Mouse (Mus musculus): ENCODE results near the gene Vps37b. TPM values are rescaled to one million over a fixed set of nuclear protein-coding genes. Genes with fewer than 3 reads are reported as not detected.

Gene Vps37b
- polyA plus RNA-seq, 1 experiment from 2014 or later = 54.0 TPM

GRCm38 (mm10) chr5:124041097-124041496 lies 9.0 kb upstream of the Vps37b start:
- no peak overlapping the region for H3K4me3 ChIP-seq
- H3K27me3 ChIP-seq (ENCODE audit: insufficient read depth, poor library complexity, severe bottlenecking) = no peaks in the 10 kb centered on the region
- DNase-seq (ENCODE audit: low spot score) = no peak
- H3K27ac ChIP-seq = peak overlapping the region; percentile 79
- no peaks in the 10 kb centered on the region for H3K9me3 ChIP-seq
- H3K36me3 ChIP-seq = no peaks in the 10 kb centered on the region
- WGBS = 53% methylated on average over 9 of the region's 9 CpGs
- peaks cover 60% of the 10 kb centered on the region for H3K4me1 ChIP-seq

GRCm38 (mm10) chr5:124039602-124040001 lies 7.5 kb upstream of the Vps37b start:
- no peak overlapping the region for H3K4me3 ChIP-seq
- no peak overlapping the region for H3K27ac ChIP-seq
- H3K4me1 ChIP-seq = peaks cover 52% of the 10 kb centered on the region
- H3K9me3 ChIP-seq = no peaks in the 10 kb centered on the region
- 56% methylated on average over 6 of the region's 6 CpGs for WGBS
- H3K27me3 ChIP-seq (ENCODE audit: insufficient read depth, poor library complexity, severe bottlenecking) = no peaks in the 10 kb centered on the region
- no peak for DNase-seq (ENCODE audit: low spot score)
- no peaks in the 10 kb centered on the region for H3K36me3 ChIP-seq

- Histone ChIP-seq H3K27me3 (ENCODE audit: insufficient read depth, poor library complexity, severe bottlenecking) (no peaks in the 10 kb centered on the region), H3K9me3 (no peaks in the 10 kb centered on the region), H3K4me3 (no peak overlapping the region), H3K36me3 (no peaks in the 10 kb centered on the region), H3K27ac (peak overlapping the region; percentile 65), H3K4me1 (peaks cover 33% of the 10 kb centered on the region)
- no peak for DNase-seq (ENCODE audit: low spot score)
- WGBS = 41% methylated on average over 5 of the region's 5 CpGs
These were observed 4.8 kb upstream of the Vps37b start for GRCm38 (mm10) chr5:124036836-124037235.

GRCm38 (mm10) chr5:124036341-124036740 lies 4.3 kb upstream of the Vps37b start:
- no peak overlapping the region for H3K4me3 ChIP-seq
- peak overlapping the region; percentile 65 for H3K27ac ChIP-seq
- no peaks in the 10 kb centered on the region for H3K9me3 ChIP-seq
- H3K4me1 ChIP-seq = peaks cover 32% of the 10 kb centered on the region
- WGBS = 33% methylated on average over 6 of the region's 6 CpGs
- DNase-seq (ENCODE audit: low spot score) = no peak
- H3K36me3 ChIP-seq = no peaks in the 10 kb centered on the region
- no peaks in the 10 kb centered on the region for H3K27me3 ChIP-seq (ENCODE audit: insufficient read depth, poor library complexity, severe bottlenecking)

- Histone ChIP-seq H3K27ac (no peak overlapping the region), H3K27me3 (ENCODE audit: insufficient read depth, poor library complexity, severe bottlenecking) (no peaks in the 10 kb centered on the region), H3K9me3 (no peaks in the 10 kb centered on the region), H3K4me1 (peaks cover 34% of the 10 kb centered on the region), H3K4me3 (no peak overlapping the region), H3K36me3 (no peaks in the 10 kb centered on the region)
- WGBS = 71% methylated on average over 8 of the region's 8 CpGs
- DNase-seq (ENCODE audit: low spot score) = no peak
These were observed 3.7 kb upstream of the Vps37b start for GRCm38 (mm10) chr5:124035806-124036205.

- Histone ChIP-seq H3K4me1 (peaks cover 35% of the 10 kb centered on the region), H3K4me3 (no peak overlapping the region), H3K36me3 (no peaks in the 10 kb centered on the region), H3K27me3 (ENCODE audit: insufficient read depth, poor library complexity, severe bottlenecking) (no peaks in the 10 kb centered on the region), H3K9me3 (no peaks in the 10 kb centered on the region), H3K27ac (no peak overlapping the region)
- 76% methylated on average over 9 of the region's 9 CpGs for WGBS
- DNase-seq (ENCODE audit: low spot score) = no peak
These were observed 3.3 kb upstream of the Vps37b start for GRCm38 (mm10) chr5:124035406-124035805.

- Histone ChIP-seq H3K9me3 (no peaks in the 10 kb centered on the region), H3K27me3 (ENCODE audit: insufficient read depth, poor library complexity, severe bottlenecking) (no peaks in the 10 kb centered on the region), H3K4me1 (peaks cover 39% of the 10 kb centered on the region), H3K36me3 (no peaks in the 10 kb centered on the region), H3K4me3 (no peak overlapping the region), H3K27ac (no peak overlapping the region)
- WGBS = 74% methylated on average over 11 of the region's 11 CpGs
- DNase-seq (ENCODE audit: low spot score) = no peak
These were observed 2.4 kb upstream of the Vps37b start for GRCm38 (mm10) chr5:124034471-124034870.

GRCm38 (mm10) chr5:124031068-124031955 lies 758 bp downstream of the Vps37b start:
- DNase-seq (ENCODE audit: low spot score) = peak; percentile 92
- H3K4me1 ChIP-seq = peaks cover 56% of the 10 kb centered on the region

GRCm38 (mm10) chr5:124030386-124031067 lies 1.5 kb downstream of the Vps37b start:
- H3K9me3 ChIP-seq = no peaks in the 10 kb centered on the region
- peak overlapping the region; percentile 98 for H3K4me3 ChIP-seq
- peaks cover 18% of the 10 kb centered on the region for H3K36me3 ChIP-seq
- no peaks in the 10 kb centered on the region for H3K27me3 ChIP-seq (ENCODE audit: insufficient read depth, poor library complexity, severe bottlenecking)
- WGBS = 45% methylated on average over 12 of the region's 12 CpGs
- peak overlapping the region; percentile 99 for H3K27ac ChIP-seq
- no peak for DNase-seq (ENCODE audit: low spot score)
- peaks cover 62% of the 10 kb centered on the region for H3K4me1 ChIP-seq

More at GRCm38 (mm10) chr5:124031068-124031955, 758 bp downstream of the Vps37b start:
- H3K4me3 ChIP-seq = peak overlapping the region; percentile 98
- H3K9me3 ChIP-seq = no peaks in the 10 kb centered on the region
- peaks cover 12% of the 10 kb centered on the region for H3K36me3 ChIP-seq
- 1% methylated on average over 25 of the region's 26 CpGs for WGBS
- H3K27ac ChIP-seq = peak overlapping the region; percentile 99
- H3K27me3 ChIP-seq (ENCODE audit: insufficient read depth, poor library complexity, severe bottlenecking) = no peaks in the 10 kb centered on the region

GRCm38 (mm10) chr5:124029220-124030035 lies 2.6 kb downstream of the Vps37b start:
- Histone ChIP-seq H3K4me1 (peaks cover 69% of the 10 kb centered on the region), H3K27ac (0 out of 2 replicates have a peak overlapping the region, but pooled peaks have one; percentile 86), H3K27me3 (ENCODE audit: insufficient read depth, poor library complexity, severe bottlenecking) (no peaks in the 10 kb centered on the region), H3K36me3 (peaks cover 18% of the 10 kb centered on the region), H3K4me3 (peak overlapping the region; percentile 98), H3K9me3 (no peaks in the 10 kb centered on the region)
- 81% methylated on average over 19 of the region's 19 CpGs for WGBS
- no peak for DNase-seq (ENCODE audit: low spot score)

- Histone ChIP-seq H3K4me3 (peak overlapping the region; percentile 38; the same call in 1 of the 2 replicates), H3K27ac (peak overlapping the region; percentile 86), H3K27me3 (ENCODE audit: insufficient read depth, poor library complexity, severe bottlenecking) (no peaks in the 10 kb centered on the region), H3K36me3 (peaks cover 18% of the 10 kb centered on the region), H3K4me1 (peaks cover 76% of the 10 kb centered on the region), H3K9me3 (no peaks in the 10 kb centered on the region)
- 53% methylated on average over 7 of the region's 7 CpGs for WGBS
- DNase-seq (ENCODE audit: low spot score) = no peak
These were observed 3.4 kb downstream of the Vps37b start for GRCm38 (mm10) chr5:124028680-124029079.

- H3K27ac ChIP-seq = peak overlapping the region; percentile 86
- H3K4me3 ChIP-seq = peak overlapping the region; percentile 38
- no peak for DNase-seq (ENCODE audit: low spot score)
- H3K4me1 ChIP-seq = peaks cover 84% of the 10 kb centered on the region
- H3K36me3 ChIP-seq = peaks cover 18% of the 10 kb centered on the region
- no peaks in the 10 kb centered on the region for H3K9me3 ChIP-seq
- no peaks in the 10 kb centered on the region for H3K27me3 ChIP-seq (ENCODE audit: insufficient read depth, poor library complexity, severe bottlenecking)
- WGBS = 41% methylated on average over 19 of the region's 19 CpGs
These were observed 4.2 kb downstream of the Vps37b start for GRCm38 (mm10) chr5:124027702-124028470.

All from heart, embryonic 10.5 days (tissue).